Mouse (Mus musculus) midbrain, embryonic 13.5 days (tissue): ENCODE results near the gene Atp13a3. TPM values are rescaled to one million over a fixed set of nuclear protein-coding genes. Genes with fewer than 3 reads are reported as not detected.

Source experiments
- ATAC-seq: fragments of 200-750 bp; cut with Nextera tagmentation; 2 replicates; pipeline ENCODE4 v1.8.0; 2017; ENCODE audit warnings: mild to moderate bottlenecking, moderate TSS enrichment, moderate library complexity
- H3K27ac ChIP-seq: fragments of 300-500 bp; sonication (generic); 2 replicates; pipeline ENCODE4 v1.5.1; 2015; ENCODE audit warnings: inconsistent platforms, mild to moderate bottlenecking, moderate library complexity
- H3K27me3 ChIP-seq: fragments of 300-500 bp; sonication (generic); 2 replicates; pipeline ENCODE4 v1.6.1; 2015; ENCODE audit warnings: mild to moderate bottlenecking, inconsistent platforms
- H3K36me3 ChIP-seq: fragments of 300-500 bp; sonication (generic); 2 replicates; pipeline ENCODE4 v1.6.1; 2015; ENCODE audit warnings: mild to moderate bottlenecking, inconsistent platforms
- H3K4me1 ChIP-seq: fragments of 300-500 bp; sonication (generic); replicated peaks from 2 replicates; pipeline ENCODE4 v1.6.1; 2015; ENCODE audit warnings: inconsistent platforms
- H3K4me2 ChIP-seq: fragments of 300-500 bp; sonication (generic); replicated peaks from 2 replicates; pipeline ENCODE4 v1.6.1; 2015; ENCODE audit warnings: moderate library complexity, mild to moderate bottlenecking, inconsistent platforms
- H3K4me3 ChIP-seq: fragments of 300-500 bp; sonication (generic); replicated peaks from 2 replicates; pipeline ENCODE4 v1.5.1; 2015; ENCODE audit warnings: mild to moderate bottlenecking, inconsistent platforms
- H3K9ac ChIP-seq: fragments of 300-500 bp; sonication (generic); replicated peaks from 2 replicates; pipeline ENCODE4 v1.6.1; 2015; ENCODE audit warnings: mild to moderate bottlenecking, inconsistent platforms
- H3K9me3 ChIP-seq: fragments of 300-500 bp; sonication (generic); 2 replicates; pipeline ENCODE4 v1.6.1; 2016; ENCODE audit warnings: mild to moderate bottlenecking, inconsistent platforms
- WGBS: fragments of 180-500 bp; shearing (Covaris S2); methylation state at CpG from one replicate; pipeline ENCODE4 v1.1.7; 2015; 5-methylcytosine and 5-hydroxymethylcytosine counted together
- polyA plus RNA-seq: library from polyadenylated mRNA; unstranded; fragments of >200 nt; fragmentation: Nextera tagmentation; extraction: Ambion mirVana; gene quantifications from 2 replicates; pipeline ENCODE4 v1.2.1, GENCODE M21; 2015

Gene Atp13a3
- polyA plus RNA-seq, 1 experiment from 2014 or later = 6.8 TPM

- Histone ChIP-seq H3K36me3 (no peaks in the 10 kb centered on the region), H3K9ac (no peak overlapping the region), H3K4me3 (no peak overlapping the region), H3K27me3 (no peaks in the 10 kb centered on the region), H3K4me2 (no peak overlapping the region), H3K9me3 (no peaks in the 10 kb centered on the region), H3K4me1 (no peaks in the 10 kb centered on the region), H3K27ac (no peak overlapping the region)
- ATAC-seq = no peak
- 88% methylated on average over 4 of the region's 4 CpGs for WGBS
Observed at GRCm38 (mm10) chr16:30435393-30435792, 29.6 kb upstream of the Atp13a3 start.

- no peaks in the 10 kb centered on the region for H3K36me3 ChIP-seq
- WGBS = 96% methylated on average over 3 of the region's 3 CpGs
Observed at GRCm38 (mm10) chr16:30433148-30433547, 27.4 kb upstream of the Atp13a3 start.

GRCm38 (mm10) chr16:30432111-30432510 lies 26.3 kb upstream of the Atp13a3 start:
- H3K27ac ChIP-seq = no peak overlapping the region
- whole genome bisulfite sequencing = 100% methylated on average over 2 of the region's 2 CpGs
- no peak for ATAC-seq
- H3K9me3 ChIP-seq = no peaks in the 10 kb centered on the region
- H3K27me3 ChIP-seq = no peaks in the 10 kb centered on the region
- no peaks in the 10 kb centered on the region for H3K4me1 ChIP-seq
- no peak overlapping the region for H3K9ac ChIP-seq
- no peak overlapping the region for H3K4me2 ChIP-seq
- no peaks in the 10 kb centered on the region for H3K36me3 ChIP-seq
- H3K4me3 ChIP-seq = no peak overlapping the region

More at GRCm38 (mm10) chr16:30433148-30433547, 27.4 kb upstream of the Atp13a3 start:
- Histone ChIP-seq H3K4me3 (no peak overlapping the region), H3K9me3 (no peaks in the 10 kb centered on the region), H3K27me3 (no peaks in the 10 kb centered on the region), H3K4me2 (no peak overlapping the region), H3K9ac (no peak overlapping the region), H3K4me1 (no peaks in the 10 kb centered on the region), H3K27ac (no peak overlapping the region)
- ATAC-seq = no peak

- Histone ChIP-seq H3K4me1 (no peaks in the 10 kb centered on the region), H3K9ac (no peak overlapping the region), H3K27ac (no peak overlapping the region), H3K27me3 (no peaks in the 10 kb centered on the region), H3K4me3 (no peak overlapping the region), H3K4me2 (no peak overlapping the region), H3K9me3 (no peaks in the 10 kb centered on the region), H3K36me3 (no peaks in the 10 kb centered on the region)
- no peak for ATAC-seq
- 100% methylated on average over 2 of the region's 2 CpGs for WGBS
Observed at GRCm38 (mm10) chr16:30430512-30431088, 24.8 kb upstream of the Atp13a3 start.

- 92% methylated on average over 4 of the region's 4 CpGs for whole genome bisulfite sequencing
- Histone ChIP-seq H3K4me1 (no peaks in the 10 kb centered on the region), H3K27ac (no peak overlapping the region), H3K9me3 (no peaks in the 10 kb centered on the region), H3K9ac (no peak overlapping the region), H3K4me2 (no peak overlapping the region), H3K27me3 (no peaks in the 10 kb centered on the region), H3K36me3 (no peaks in the 10 kb centered on the region), H3K4me3 (no peak overlapping the region)
- no peak for ATAC-seq
Observed at GRCm38 (mm10) chr16:30428753-30429260, 23.0 kb upstream of the Atp13a3 start.

- ATAC-seq = no peak
- Histone ChIP-seq H3K4me3 (no peak overlapping the region), H3K4me1 (no peaks in the 10 kb centered on the region), H3K9me3 (no peaks in the 10 kb centered on the region), H3K27ac (no peak overlapping the region), H3K27me3 (no peaks in the 10 kb centered on the region), H3K4me2 (no peak overlapping the region), H3K36me3 (no peaks in the 10 kb centered on the region), H3K9ac (no peak overlapping the region)
- 93% methylated on average over 4 of the region's 4 CpGs for WGBS
Observed at GRCm38 (mm10) chr16:30427466-30427865, 21.7 kb upstream of the Atp13a3 start.

GRCm38 (mm10) chr16:30427003-30427402 lies 21.2 kb upstream of the Atp13a3 start:
- Histone ChIP-seq H3K27me3 (no peaks in the 10 kb centered on the region), H3K27ac (no peak overlapping the region), H3K4me1 (no peaks in the 10 kb centered on the region), H3K4me2 (no peak overlapping the region), H3K4me3 (no peak overlapping the region), H3K36me3 (no peaks in the 10 kb centered on the region), H3K9ac (no peak overlapping the region), H3K9me3 (no peaks in the 10 kb centered on the region)
- WGBS = 81% methylated on average over 5 of the region's 5 CpGs
- no peak for ATAC-seq

GRCm38 (mm10) chr16:30425980-30426379 lies 20.2 kb upstream of the Atp13a3 start:
- H3K4me1 ChIP-seq = no peaks in the 10 kb centered on the region
- no peak overlapping the region for H3K9ac ChIP-seq
- H3K9me3 ChIP-seq = no peaks in the 10 kb centered on the region
- WGBS = 77% methylated on average over 1 of the region's 1 CpGs
- H3K36me3 ChIP-seq = no peaks in the 10 kb centered on the region
- no peaks in the 10 kb centered on the region for H3K27me3 ChIP-seq
- no peak overlapping the region for H3K4me3 ChIP-seq
- no peak overlapping the region for H3K4me2 ChIP-seq
- ATAC-seq = no peak
- no peak overlapping the region for H3K27ac ChIP-seq

GRCm38 (mm10) chr16:30424053-30424452 lies 18.3 kb upstream of the Atp13a3 start:
- no peak for ATAC-seq
- Histone ChIP-seq H3K27me3 (no peaks in the 10 kb centered on the region), H3K9me3 (no peaks in the 10 kb centered on the region), H3K4me2 (no peak overlapping the region), H3K27ac (no peak overlapping the region), H3K4me3 (no peak overlapping the region), H3K4me1 (no peaks in the 10 kb centered on the region), H3K36me3 (no peaks in the 10 kb centered on the region), H3K9ac (no peak overlapping the region)
- whole genome bisulfite sequencing = 88% methylated on average over 5 of the region's 5 CpGs

GRCm38 (mm10) chr16:30416707-30417106 lies 10.9 kb upstream of the Atp13a3 start:
- no peaks in the 10 kb centered on the region for H3K27me3 ChIP-seq
- ATAC-seq = no peak
- no peak overlapping the region for H3K4me2 ChIP-seq
- H3K36me3 ChIP-seq = no peaks in the 10 kb centered on the region
- no peak overlapping the region for H3K27ac ChIP-seq
- 97% methylated on average over 2 of the region's 2 CpGs for WGBS
- no peaks in the 10 kb centered on the region for H3K9me3 ChIP-seq
- no peak overlapping the region for H3K9ac ChIP-seq
- H3K4me3 ChIP-seq = no peak overlapping the region
- no peaks in the 10 kb centered on the region for H3K4me1 ChIP-seq

- no peaks in the 10 kb centered on the region for H3K9me3 ChIP-seq
- H3K9ac ChIP-seq = no peak overlapping the region
- H3K4me3 ChIP-seq = no peak overlapping the region
- no peaks in the 10 kb centered on the region for H3K27me3 ChIP-seq
- ATAC-seq = no peak
- H3K4me1 ChIP-seq = no peaks in the 10 kb centered on the region
- no peak overlapping the region for H3K27ac ChIP-seq
- WGBS = 82% methylated on average over 5 of the region's 5 CpGs
- no peak overlapping the region for H3K4me2 ChIP-seq
- H3K36me3 ChIP-seq = no peaks in the 10 kb centered on the region
Observed at GRCm38 (mm10) chr16:30416284-30416683, 10.5 kb upstream of the Atp13a3 start.

- H3K4me2 ChIP-seq = no peak overlapping the region
- no peak overlapping the region for H3K4me3 ChIP-seq
- H3K36me3 ChIP-seq = no peaks in the 10 kb centered on the region
- ATAC-seq = no peak
- H3K27me3 ChIP-seq = no peaks in the 10 kb centered on the region
- H3K9me3 ChIP-seq = no peaks in the 10 kb centered on the region
- 82% methylated on average over 3 of the region's 3 CpGs for WGBS
- no peak overlapping the region for H3K9ac ChIP-seq
- no peaks in the 10 kb centered on the region for H3K4me1 ChIP-seq
- no peak overlapping the region for H3K27ac ChIP-seq
Observed at GRCm38 (mm10) chr16:30412680-30413079, 6.9 kb upstream of the Atp13a3 start.

- Histone ChIP-seq H3K4me3 (no peak overlapping the region), H3K27me3 (no peaks in the 10 kb centered on the region), H3K4me2 (no peak overlapping the region), H3K36me3 (no peaks in the 10 kb centered on the region), H3K9ac (no peak overlapping the region), H3K4me1 (no peaks in the 10 kb centered on the region), H3K9me3 (no peaks in the 10 kb centered on the region), H3K27ac (no peak overlapping the region)
- 92% methylated on average over 4 of the region's 4 CpGs for WGBS
- no peak for ATAC-seq
Observed at GRCm38 (mm10) chr16:30410914-30411313, 5.1 kb upstream of the Atp13a3 start.
